Mouse (Mus musculus): ENCODE measurements at regions not wholly inside any gene's neighbourhood (a gene's known extent, or its start where the extent isn't known, plus 50 kb on each side); places are given as distances from the start of the nearest gene placed in this dataset.

- TF ChIP-seq CTCF (IDR thresholded peaks at IDR 0.05; ENCODE audit: low read depth) = no peak
- Histone ChIP-seq H3K4me1 (replicated peaks; ENCODE audit: control insufficient read depth, insufficient read depth, low read length) (no peaks in the 10 kb centered on the region), H3K4me2 (replicated peaks; ENCODE audit: low read depth) (no peak overlapping the region), H3K4me3 (ENCODE audit: low read depth, low read length) (no peak overlapping the region), H3K9me3 (ENCODE audit: control insufficient read depth) (no peaks in the 10 kb centered on the region), H3K36me3 (ENCODE audit: control insufficient read depth, insufficient read depth) (no peaks in the 10 kb centered on the region), H3K27ac (ENCODE audit: low read depth, low read length) (no peak overlapping the region), H3K27me3 (replicated peaks; ENCODE audit: control insufficient read depth, insufficient read depth, low read length) (0 out of 2 replicates have a peak, but pooled peaks cover 3% of the 10 kb centered on the region), H3K9ac (ENCODE audit: low read depth, low read length) (no peak overlapping the region)
- 93% methylated on average over 9 of the region's 9 CpGs for WGBS
- ATAC-seq = no peak
Measured at GRCm38 (mm10) chr10:117440225-117440976, 60.6 kb upstream of the Cpsf6 start.

GRCm38 (mm10) chr10:117439206-117440110 lies 59.6 kb upstream of the Cpsf6 start:
- no peak overlapping the region for H3K4me2 ChIP-seq (replicated peaks; ENCODE audit: low read depth)
- no peak overlapping the region for H3K4me3 ChIP-seq (ENCODE audit: low read depth, low read length)
- 0 out of 2 replicates have a peak, but pooled peaks cover 3% of the 10 kb centered on the region for H3K27me3 ChIP-seq (replicated peaks; ENCODE audit: control insufficient read depth, insufficient read depth, low read length)
- 94% methylated on average over 3 of the region's 3 CpGs for WGBS
- 0 out of 2 replicates have a peak, but pooled peaks have one; percentile 8 for TF ChIP-seq CTCF (IDR thresholded peaks at IDR 0.05; ENCODE audit: low read depth)
- H3K9ac ChIP-seq (ENCODE audit: low read depth, low read length) = no peak overlapping the region
- H3K9me3 ChIP-seq (ENCODE audit: control insufficient read depth) = no peaks in the 10 kb centered on the region
- no peak overlapping the region for H3K27ac ChIP-seq (ENCODE audit: low read depth, low read length)
- ATAC-seq = no peak
- H3K4me1 ChIP-seq (replicated peaks; ENCODE audit: control insufficient read depth, insufficient read depth, low read length) = no peaks in the 10 kb centered on the region
- no peaks in the 10 kb centered on the region for H3K36me3 ChIP-seq (ENCODE audit: control insufficient read depth, insufficient read depth)

- 90% methylated on average over 3 of the region's 3 CpGs for WGBS
- no peak overlapping the region for H3K4me2 ChIP-seq (replicated peaks; ENCODE audit: low read depth)
- H3K4me3 ChIP-seq (ENCODE audit: low read depth, low read length) = no peak overlapping the region
- ATAC-seq = no peak
- H3K9ac ChIP-seq (ENCODE audit: low read depth, low read length) = no peak overlapping the region
- no peak for TF ChIP-seq CTCF (IDR thresholded peaks at IDR 0.05; ENCODE audit: low read depth)
- no peaks in the 10 kb centered on the region for H3K9me3 ChIP-seq (ENCODE audit: control insufficient read depth)
- H3K27ac ChIP-seq (ENCODE audit: low read depth, low read length) = no peak overlapping the region
- H3K27me3 ChIP-seq (replicated peaks; ENCODE audit: control insufficient read depth, insufficient read depth, low read length) = 0 out of 2 replicates have a peak, but pooled peaks cover 3% of the 10 kb centered on the region
- H3K4me1 ChIP-seq (replicated peaks; ENCODE audit: control insufficient read depth, insufficient read depth, low read length) = no peaks in the 10 kb centered on the region
- H3K36me3 ChIP-seq (ENCODE audit: control insufficient read depth, insufficient read depth) = no peaks in the 10 kb centered on the region
Measured at GRCm38 (mm10) chr10:117438614-117439193, 58.9 kb upstream of the Cpsf6 start.

GRCm38 (mm10) chr10:117437970-117438369 lies 58.2 kb upstream of the Cpsf6 start:
- H3K4me3 ChIP-seq (ENCODE audit: low read depth, low read length) = no peak overlapping the region
- 96% methylated on average over 2 of the region's 2 CpGs for WGBS
- no peak overlapping the region for H3K4me2 ChIP-seq (replicated peaks; ENCODE audit: low read depth)

GRCm38 (mm10) chr10:117436875-117437715 lies 57.3 kb upstream of the Cpsf6 start:
- WGBS = 48% methylated on average over 27 of the region's 27 CpGs
- no peak for ATAC-seq
- Histone ChIP-seq H3K27me3 (replicated peaks; ENCODE audit: control insufficient read depth, insufficient read depth, low read length) (0 out of 2 replicates have a peak, but pooled peaks cover 3% of the 10 kb centered on the region), H3K36me3 (ENCODE audit: control insufficient read depth, insufficient read depth) (no peaks in the 10 kb centered on the region), H3K9me3 (ENCODE audit: control insufficient read depth) (no peaks in the 10 kb centered on the region), H3K4me3 (ENCODE audit: low read depth, low read length) (no peak overlapping the region), H3K4me2 (replicated peaks; ENCODE audit: low read depth) (peak overlapping the region; percentile 37), H3K4me1 (replicated peaks; ENCODE audit: control insufficient read depth, insufficient read depth, low read length) (no peaks in the 10 kb centered on the region), H3K9ac (ENCODE audit: low read depth, low read length) (no peak overlapping the region), H3K27ac (ENCODE audit: low read depth, low read length) (no peak overlapping the region)
- TF ChIP-seq CTCF (IDR thresholded peaks at IDR 0.05; ENCODE audit: low read depth) = peak; percentile 79

More at GRCm38 (mm10) chr10:117437970-117438369, 58.2 kb upstream of the Cpsf6 start:
- Histone ChIP-seq H3K9me3 (ENCODE audit: control insufficient read depth) (no peaks in the 10 kb centered on the region), H3K36me3 (ENCODE audit: control insufficient read depth, insufficient read depth) (no peaks in the 10 kb centered on the region), H3K27me3 (replicated peaks; ENCODE audit: control insufficient read depth, insufficient read depth, low read length) (0 out of 2 replicates have a peak, but pooled peaks cover 3% of the 10 kb centered on the region), H3K9ac (ENCODE audit: low read depth, low read length) (no peak overlapping the region), H3K4me1 (replicated peaks; ENCODE audit: control insufficient read depth, insufficient read depth, low read length) (no peaks in the 10 kb centered on the region), H3K27ac (ENCODE audit: low read depth, low read length) (no peak overlapping the region)
- TF ChIP-seq CTCF (IDR thresholded peaks at IDR 0.05; ENCODE audit: low read depth) = no peak
- no peak for ATAC-seq

All from intestine, postnatal 0 days (tissue).